Mouse (Mus musculus): ENCODE measurements at regions not wholly inside any gene's neighbourhood (a gene's known extent, or its start where the extent isn't known, plus 50 kb on each side); places are given as distances from the start of the nearest gene placed in this dataset.

GRCm38 (mm10) chr3:149993199-149993598 is 1002.8 kb upstream of the Adgrl2 start:
- DNase-seq = no peak

- no peak for DNase-seq
Measured at GRCm38 (mm10) chr3:149987801-149988200, 997.4 kb upstream of the Adgrl2 start.

DNA sequence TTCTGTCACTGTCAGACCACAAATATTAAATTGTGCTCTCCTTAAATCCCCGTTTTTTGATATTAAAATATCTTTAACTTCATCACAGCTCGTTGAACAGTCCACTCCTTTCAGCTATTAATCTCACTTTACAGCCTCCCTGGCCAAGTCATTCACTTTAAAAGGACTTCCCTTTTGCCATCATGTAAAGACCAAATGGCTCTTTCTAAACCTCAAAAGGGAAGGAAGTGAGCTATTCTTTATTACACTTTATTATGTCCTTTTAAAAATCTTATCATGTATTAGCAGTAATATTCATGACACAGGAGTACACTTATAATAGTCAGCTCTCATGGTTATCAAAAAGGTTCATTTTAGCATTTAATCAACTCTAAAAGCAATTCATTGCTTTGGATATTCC is 966.6 kb upstream of the Adgrl2 start:
- no peak for DNase-seq

DNA sequence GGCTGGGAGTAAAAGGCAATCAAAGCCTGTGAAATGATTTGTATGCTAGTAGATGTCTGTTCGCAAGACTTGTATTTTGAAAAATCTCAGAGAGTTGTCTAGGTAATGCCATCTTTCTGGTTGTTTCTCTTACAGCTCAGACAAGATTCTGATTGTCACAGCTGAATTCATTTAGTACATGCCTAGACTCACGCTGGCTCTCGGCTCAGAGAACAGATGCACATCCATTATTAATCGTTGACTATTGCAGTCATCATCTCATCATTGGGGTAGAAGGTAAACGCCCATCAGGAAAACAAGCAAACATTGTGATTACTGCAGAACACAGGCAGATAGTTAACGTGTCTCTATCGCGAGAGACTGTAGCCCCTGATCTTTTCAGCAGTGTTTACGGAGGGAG is 945.8 kb upstream of the Adgrl2 start:
- DNase-seq = no peak

GRCm38 (mm10) chr3:149934832-149935231 is 944.5 kb upstream of the Adgrl2 start:
- DNase-seq = no peak

GRCm38 (mm10) chr3:149928456-149929360 is 938.4 kb upstream of the Adgrl2 start:
- no peak for DNase-seq

GRCm38 (mm10) chr3:149920206-149920605 is 929.9 kb upstream of the Adgrl2 start:
- DNase-seq = no peak

DNA sequence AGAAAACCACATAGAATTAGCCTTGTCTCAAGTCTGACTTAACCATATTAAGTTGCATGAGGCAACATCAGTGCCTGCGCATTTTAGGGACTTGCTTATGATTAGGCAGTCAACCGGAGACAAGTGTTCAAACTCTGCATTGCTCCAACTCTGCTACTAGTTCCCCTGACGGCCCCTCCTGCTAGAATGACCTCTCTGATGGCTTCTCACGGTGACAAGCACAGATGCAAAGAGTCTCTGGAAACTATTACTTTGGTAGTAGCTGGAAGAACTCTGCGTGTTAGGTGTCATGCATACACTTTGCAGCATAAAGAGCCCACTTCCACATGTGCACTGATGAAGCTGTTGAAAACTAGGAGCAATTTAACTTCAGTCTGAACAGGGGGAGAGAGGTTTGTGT is 927.8 kb upstream of the Adgrl2 start:
- no peak for DNase-seq

DNA sequence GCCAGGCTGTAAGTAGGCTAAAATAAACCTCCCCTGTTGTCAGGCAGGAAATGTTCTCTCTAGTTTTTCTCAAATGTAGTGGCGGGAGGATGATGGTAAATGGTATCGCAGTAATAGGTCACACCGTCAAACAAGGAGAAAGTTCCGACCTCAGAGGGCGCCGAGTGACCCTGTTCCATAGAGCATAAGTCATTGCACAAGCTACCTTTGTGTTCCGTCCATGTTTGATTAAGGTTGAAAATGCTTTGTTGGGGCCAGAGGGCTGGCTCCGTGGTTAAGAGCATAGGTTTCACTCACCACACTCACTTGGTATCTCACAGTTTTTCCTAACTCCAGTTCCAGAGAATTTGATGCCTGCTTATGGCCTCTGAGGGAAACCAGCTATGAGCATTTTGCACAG is 920.4 kb upstream of the Adgrl2 start:
- no peak for DNase-seq

GRCm38 (mm10) chr3:149901783-149902182 is 911.4 kb upstream of the Adgrl2 start:
- no peak for DNase-seq

DNA sequence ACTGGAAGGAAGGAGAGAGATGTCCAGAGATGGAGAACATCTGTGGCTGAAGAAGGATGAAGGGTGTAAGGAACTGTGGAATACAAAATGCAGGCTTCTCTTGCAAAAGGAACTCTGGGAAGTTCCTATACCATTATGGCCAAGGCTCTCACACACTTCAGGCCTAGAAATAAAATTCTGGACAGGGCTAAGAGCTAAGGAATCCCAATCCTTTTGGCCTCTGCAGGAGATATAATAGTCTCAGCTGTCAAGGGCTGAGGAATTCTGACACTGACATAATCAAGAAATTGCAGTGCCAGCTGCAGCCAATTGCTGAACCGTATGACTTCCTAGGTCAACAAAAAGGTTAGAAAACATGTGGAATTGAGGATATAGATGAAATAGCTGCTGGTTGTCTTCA is 886.2 kb upstream of the Adgrl2 start:
- DNase-seq = no peak

- no peak for DNase-seq
Measured at GRCm38 (mm10) chr3:149865945-149866344, 875.6 kb upstream of the Adgrl2 start.

DNA sequence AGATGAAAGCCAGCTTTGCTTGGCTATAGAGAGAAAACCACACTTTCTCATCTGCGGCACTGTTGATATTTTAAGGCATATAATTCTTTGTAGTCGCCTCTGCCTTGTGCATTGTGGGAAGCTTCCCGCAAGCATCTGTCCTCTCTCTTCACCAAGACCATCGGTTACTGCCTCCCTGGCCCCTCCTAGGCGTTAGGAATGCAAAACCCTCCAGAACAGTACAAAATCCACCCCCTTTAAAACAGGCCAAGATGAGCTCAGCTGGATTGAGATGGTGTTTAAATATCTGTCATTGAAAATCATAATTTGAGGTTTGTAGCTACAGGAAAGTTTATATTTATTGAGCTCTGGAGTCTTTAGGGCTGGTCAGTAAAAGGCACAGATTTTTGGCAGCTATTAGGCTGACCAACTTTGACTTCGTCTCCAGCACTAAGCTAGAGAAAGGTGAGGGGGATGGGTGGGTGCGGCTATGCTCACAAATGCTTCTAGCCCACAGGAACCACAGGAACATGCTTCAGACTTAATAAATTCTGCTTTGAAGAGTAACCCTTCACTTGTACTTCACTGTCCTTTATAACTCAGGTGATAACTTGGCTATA is 856.7 kb upstream of the Adgrl2 start:
- no peak for DNase-seq

DNA sequence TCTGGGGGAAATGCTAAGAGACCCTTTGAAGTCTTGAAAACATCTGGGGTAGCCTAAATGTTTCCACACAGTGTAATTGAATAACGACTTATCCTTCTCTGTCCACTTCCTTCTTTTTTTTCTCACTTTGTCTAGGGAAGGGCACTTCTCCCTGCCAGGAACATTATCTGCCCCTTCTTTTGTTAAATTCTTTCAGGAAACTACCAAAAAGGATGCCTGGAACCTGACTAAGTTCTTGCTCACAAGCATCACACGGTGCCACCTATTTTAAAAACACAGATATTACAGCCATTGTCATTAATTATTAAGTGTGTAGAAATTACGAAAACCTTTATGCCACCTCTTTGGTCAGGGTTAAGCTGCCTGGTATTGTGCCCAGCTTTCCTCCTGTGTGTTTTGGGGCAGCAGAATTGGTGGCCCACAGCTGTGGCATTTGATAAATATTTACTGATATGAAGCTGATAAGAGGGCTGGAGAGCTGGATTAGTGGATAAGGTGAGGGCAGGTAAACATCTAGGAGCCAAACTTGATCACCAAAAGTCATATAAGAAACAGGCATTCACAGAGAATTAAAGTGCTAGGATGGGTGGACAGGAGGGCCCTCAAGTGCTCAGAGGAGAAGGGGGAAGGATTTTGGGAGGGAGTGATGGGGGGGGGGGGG is 855.6 kb upstream of the Adgrl2 start:
- DNase-seq = no peak

DNA sequence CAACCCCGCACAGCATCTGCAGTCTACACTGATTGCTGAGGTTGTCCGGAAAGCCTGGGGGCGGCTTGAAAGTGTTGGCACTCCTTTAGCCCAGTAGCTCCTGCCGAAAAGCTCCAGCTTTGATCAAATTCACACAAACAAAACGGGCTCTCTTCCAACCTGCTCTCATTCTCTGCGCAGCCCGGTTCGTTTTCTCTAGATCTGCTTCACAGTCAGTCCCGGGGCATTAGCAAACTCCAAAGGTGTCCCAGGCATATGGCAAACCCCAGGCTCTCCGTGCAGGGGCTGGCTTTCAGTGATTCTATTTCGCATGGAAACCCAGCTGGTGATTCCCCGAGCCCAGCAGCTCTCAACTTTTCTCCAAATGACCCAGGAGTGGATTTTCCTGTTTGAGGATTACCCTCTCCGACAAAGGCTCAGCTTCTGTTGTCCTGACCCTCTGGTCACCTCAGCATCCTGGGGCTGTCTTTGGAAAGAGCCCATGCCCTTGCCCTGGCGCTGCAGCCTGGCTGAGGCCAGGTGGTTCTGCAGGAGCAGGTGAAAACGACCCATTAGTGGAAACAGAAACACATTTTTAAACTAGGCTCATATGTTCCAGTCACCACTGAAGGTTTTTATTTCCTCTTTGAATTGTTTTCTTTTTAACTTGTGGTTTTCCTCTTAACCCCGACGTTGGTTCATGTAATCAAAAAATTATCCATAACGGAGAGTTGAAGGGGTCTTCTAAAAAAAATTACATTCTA is 854.9 kb upstream of the Adgrl2 start:
- no peak for DNase-seq

- DNase-seq = no peak
Measured at GRCm38 (mm10) chr3:149837921-149838320, 847.6 kb upstream of the Adgrl2 start.

DNA sequence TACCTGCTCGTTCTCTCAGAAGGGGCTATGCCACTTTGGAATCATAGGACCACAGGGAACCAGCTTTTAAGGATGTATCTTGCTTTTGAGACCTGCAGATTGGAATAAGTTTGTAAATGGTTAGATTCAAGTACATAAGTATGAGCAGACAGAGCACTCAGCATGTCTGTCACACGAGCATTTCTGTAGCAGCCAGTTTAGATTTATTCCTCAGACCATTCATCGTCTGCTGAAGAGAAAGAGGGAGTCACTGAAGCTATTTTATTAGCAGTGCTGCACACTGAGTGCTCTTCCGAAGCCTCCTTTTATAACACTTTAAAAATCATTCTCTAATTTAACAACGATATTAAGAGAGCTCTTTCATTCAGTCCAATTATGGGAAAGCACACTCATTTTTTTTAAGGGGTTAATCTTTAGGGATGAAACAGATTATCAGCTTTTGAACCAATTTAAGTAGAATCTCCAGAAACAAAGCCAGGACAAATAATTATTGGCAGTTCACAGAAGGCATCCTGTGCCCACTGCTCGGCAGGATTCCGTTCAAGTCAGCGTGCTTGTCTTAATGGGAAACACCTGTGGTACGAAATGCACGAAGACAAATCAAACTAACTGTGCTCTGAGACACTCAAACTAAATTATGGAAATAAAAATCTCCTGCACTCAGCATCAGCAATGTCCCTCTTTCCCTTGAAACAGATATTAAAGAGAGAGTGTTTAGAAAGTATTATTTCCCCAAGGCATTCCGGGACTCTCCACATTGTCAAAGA is 846.3 kb upstream of the Adgrl2 start:
- DNase-seq = no peak

- DNase-seq = no peak
Measured at GRCm38 (mm10) chr3:149827181-149827580, 836.8 kb upstream of the Adgrl2 start.

GRCm38 (mm10) chr3:149826757-149827156 is 836.4 kb upstream of the Adgrl2 start:
- no peak for DNase-seq

GRCm38 (mm10) chr3:149820670-149821069 is 830.3 kb upstream of the Adgrl2 start:
- DNase-seq = no peak

- DNase-seq = no peak
Measured at GRCm38 (mm10) chr3:149819863-149820262, 829.5 kb upstream of the Adgrl2 start.

DNA sequence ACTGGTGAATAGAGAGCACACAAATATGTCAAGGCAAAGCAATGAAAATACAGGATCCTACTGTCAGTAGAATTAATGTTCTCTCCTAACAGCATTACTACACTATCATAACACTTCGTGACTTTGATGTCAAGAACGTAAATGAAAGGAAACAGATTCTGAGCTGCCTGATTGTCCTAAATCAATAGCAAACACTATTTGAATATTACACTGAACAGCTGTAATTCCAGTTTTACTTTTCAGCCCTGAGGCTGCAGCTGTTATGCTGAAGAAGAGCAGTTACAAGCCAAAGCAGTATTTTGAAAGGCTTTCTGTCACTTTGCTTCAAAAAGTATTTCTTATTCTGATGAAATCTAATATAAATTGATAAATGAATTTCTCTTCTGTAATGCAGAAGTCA is 828.7 kb upstream of the Adgrl2 start:
- DNase-seq = no peak
